Mouse (Mus musculus) right cerebral cortex, postnatal 36 days (tissue): ENCODE data around the gene Dnali1.

Experiments
- DNase-seq, 2 experiments: peaks; one replicate each; pipeline ENCODE4 v3.0.0; 2022; ENCODE audit warnings: low spot score in 2 of 2, mixed read lengths in 1 of 2

Dnali1 gene

GRCm38 (mm10) chr4:125065517-125066307 lies at the start of gene Dnali1:
TSS of gene Dnali1 (minus strand) at chr4:125065703.
- DNase-seq: no peak

GRCm38 (mm10) chr4:125115081-125115480 lies 49.6 kb upstream of the Dnali1 start:
- no peak for DNase-seq

DNA sequence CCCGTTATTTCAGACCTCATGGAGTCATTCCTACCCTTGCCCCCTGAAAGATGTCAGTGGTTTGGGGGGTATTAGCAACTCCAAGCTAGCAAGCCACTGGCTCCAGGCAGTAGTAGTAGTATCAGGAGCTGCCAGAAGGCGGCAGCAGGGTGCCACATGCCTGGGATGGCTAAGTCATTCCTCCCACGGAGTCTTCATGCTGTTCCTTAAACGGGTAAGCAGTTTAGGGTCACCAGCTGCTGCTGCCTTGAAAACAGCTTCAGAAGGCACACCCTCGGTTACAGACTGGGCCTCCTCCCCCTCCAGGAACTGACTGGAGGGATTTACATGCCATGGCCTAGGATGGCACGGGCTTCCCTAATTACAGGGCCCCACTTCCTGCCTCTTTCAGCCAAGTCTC lies 49.1 kb upstream of the Dnali1 start:
- DNase-seq: peak; percentile 84 to 86

- no peak for DNase-seq
Observed at GRCm38 (mm10) chr4:125105354-125105753, 39.9 kb upstream of the Dnali1 start.

GRCm38 (mm10) chr4:125101334-125101733 lies 35.8 kb upstream of the Dnali1 start:
- no peak for DNase-seq

GRCm38 (mm10) chr4:125099458-125099857 lies 34.0 kb upstream of the Dnali1 start:
- DNase-seq: peak; percentile 46 to 58

- no peak for DNase-seq
Observed at GRCm38 (mm10) chr4:125097412-125097811, 31.9 kb upstream of the Dnali1 start.

GRCm38 (mm10) chr4:125096066-125096465 lies 30.6 kb upstream of the Dnali1 start:
- no peak for DNase-seq

GRCm38 (mm10) chr4:125093031-125093430 lies 27.5 kb upstream of the Dnali1 start:
- DNase-seq: no peak

DNA sequence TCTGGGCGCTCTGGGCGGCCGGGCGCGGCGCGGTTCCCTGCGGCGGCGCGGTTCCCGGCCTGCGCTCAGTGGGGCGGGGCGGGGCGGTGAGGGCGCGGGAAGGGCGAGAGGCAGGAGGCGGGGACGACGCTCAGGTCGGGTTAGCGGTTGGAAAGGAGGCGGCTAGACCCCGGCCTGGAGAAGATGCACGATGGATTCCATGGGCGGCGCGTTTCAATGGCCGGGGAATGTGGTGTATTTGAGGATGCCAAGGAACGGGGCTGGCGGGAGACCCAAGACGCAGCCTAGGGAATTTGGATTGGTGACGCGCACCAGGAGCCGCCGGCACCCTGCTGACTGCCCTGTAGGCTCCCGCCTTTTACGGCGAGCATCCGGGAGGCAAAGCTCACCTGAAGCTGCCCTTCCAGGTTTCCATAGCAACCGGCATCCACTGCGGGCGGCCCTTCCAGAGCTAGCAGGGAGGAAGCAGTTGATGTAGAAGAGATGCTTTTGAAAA lies 19.9 kb upstream of the Dnali1 start:
- DNase-seq: peak; percentile 69 to 74

- peak; percentile 84 to 86 for DNase-seq
Observed at GRCm38 (mm10) chr4:125084403-125085345, 19.2 kb upstream of the Dnali1 start, which contains the start of gene Meaf6. TSS of gene Meaf6 (plus strand) at chr4:125085134.

- DNase-seq: no peak
Observed at GRCm38 (mm10) chr4:125078698-125079097, 13.2 kb upstream of the Dnali1 start.

DNA sequence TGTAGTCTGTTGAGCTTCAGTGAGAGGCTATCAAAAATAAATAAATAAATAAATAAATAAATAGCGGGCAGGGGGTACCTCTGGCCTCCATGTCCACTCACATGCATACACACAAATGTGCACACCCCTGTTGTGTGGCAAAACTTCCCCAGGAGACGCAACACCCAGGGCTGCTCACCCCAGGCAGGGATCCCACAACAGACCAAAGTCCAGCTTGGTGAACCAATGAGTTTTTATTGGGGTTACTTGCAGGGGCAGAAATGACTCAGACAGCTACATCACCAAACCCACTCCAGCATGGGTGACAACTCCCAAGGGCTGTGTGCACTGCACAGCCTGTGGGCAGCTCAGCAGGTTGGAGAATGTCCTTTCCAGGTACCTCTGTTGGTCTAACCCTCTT lies 12.2 kb upstream of the Dnali1 start:
- no peak for DNase-seq

DNA sequence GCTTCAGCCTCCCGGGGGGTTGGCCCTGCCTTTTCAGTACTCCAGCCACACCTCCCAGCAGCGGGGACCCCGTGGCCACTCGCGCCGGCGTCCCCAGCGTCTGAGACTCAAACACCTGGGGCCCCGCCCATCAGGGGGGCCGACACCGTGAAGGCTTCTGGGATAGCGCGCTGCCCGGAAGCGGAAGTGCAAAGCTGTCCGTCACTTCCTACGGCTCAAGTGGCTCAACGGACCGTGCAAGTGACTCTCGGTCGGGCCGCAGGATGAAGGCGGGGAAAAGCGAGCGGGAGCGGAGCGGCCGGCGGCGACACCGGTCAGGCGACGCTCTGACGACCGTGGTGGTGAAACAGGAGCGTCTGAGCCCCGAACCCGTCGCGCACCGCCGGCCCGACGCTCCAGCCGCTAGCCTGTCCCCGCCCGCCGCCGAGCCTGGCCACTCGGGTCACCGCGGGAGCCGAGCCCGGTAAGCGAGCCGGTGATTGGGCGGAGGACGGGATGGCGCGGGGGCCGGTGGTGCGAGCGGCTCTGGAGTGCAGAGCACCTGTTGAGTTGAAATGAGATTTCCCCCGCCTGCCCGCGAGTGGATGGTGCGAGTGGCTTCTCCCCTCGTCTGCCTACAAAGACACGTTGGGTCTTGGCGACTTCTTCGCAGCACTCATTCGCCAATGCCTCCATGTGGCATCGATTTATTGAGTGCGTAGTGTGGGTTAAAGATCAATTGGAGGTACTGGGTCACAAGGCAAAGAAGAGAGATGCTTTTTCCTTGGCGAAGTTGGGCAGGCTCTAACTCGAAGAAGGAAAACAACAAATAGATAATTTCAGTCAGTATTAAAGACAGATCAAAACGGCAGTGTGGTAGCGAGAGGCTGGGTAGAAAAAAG lies 1.2 kb upstream of the Dnali1 start, which contains the start of gene Snip1:
Gene Snip1 (plus strand): TSS at position 183 of the 881 bp plus-strand sequence.
- peak; percentile 93 for DNase-seq

- no peak for DNase-seq
Observed at GRCm38 (mm10) chr4:125063829-125064228, 1.7 kb downstream of the Dnali1 start.

GRCm38 (mm10) chr4:125059025-125059424 lies 6.5 kb downstream of the Dnali1 start:
- peak in 1 of 2 experiments; percentile 25 for DNase-seq

DNA sequence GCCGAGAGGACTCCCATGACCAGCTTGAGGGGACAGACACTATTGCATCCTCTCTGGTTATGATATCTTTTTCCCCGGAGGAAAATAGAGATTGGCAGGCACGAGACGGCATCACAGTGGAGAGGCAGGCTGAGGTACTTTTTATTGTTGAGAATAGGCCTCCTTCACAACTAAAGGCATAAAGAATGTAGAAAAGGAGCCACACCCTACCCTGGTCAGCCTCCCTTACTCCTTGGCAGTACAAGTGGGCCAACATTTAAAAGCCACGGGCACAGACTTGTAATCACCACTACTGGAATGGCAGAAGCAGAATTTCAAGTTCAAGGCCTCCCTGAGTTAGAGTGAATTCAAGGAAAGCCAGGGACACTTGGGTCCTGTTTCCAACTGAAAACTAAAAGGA lies 7.5 kb downstream of the Dnali1 start:
- no peak for DNase-seq

DNA sequence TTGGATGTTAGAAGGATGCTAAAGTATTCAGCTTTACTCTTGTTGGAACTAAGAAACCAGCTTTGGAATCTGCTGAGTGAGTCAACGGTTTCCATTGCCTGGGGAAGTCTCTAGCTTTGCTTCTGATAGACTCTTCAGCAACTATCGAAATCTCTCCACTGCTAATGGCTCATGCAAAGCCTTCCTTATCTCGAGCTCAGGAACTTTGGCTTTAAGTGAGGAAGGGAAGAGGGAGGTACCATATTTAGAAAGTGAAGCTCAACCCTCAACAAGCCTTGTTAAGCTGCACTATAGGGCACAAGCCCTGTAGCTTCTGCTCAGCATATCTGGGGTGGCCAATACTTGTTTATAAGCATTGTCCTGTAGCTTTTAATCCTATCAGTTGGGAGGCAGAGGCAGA lies 8.2 kb downstream of the Dnali1 start:
- DNase-seq: no peak

DNA sequence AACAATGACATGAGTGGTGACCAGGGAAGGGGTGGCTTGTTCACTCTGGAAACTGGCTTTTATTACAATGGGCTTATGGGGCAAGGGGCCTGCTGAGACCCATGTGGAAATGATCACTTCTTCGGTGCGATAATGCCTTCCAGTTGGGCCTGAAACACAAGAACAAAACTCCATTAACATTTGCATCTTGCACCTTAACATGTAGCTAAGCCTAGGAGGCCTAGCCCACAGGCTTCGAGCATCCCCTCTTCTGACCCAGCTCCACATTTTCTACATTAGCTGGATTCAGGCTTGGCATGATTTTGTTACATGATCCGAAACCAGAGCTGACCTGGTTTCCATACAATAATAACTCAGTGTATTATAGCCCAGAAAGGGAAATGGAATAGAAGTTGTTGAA lies 9.0 kb downstream of the Dnali1 start:
- no peak for DNase-seq

GRCm38 (mm10) chr4:125055385-125055784 lies 10.1 kb downstream of the Dnali1 start:
- peak in 1 of 2 experiments; percentile 18 for DNase-seq

- DNase-seq: no peak
Observed at GRCm38 (mm10) chr4:125044454-125044853, 21.0 kb downstream of the Dnali1 start.
